Mouse (Mus musculus): ENCODE measurements around the gene Vac14. TPM values are rescaled to one million over a fixed set of nuclear protein-coding genes. Genes with fewer than 3 reads are reported as not detected.

Gene Vac14
- total RNA-seq, 2 experiments from 2014 or later = 12.6 to 24.3 TPM

Other genes starting within 250 kb of the Vac14 start
- not detected in 2 replicates for gene Mtss1l, start 102.9 kb downstream of the Vac14 start, total RNA-seq (2015; ENCODE audit: low replicate concordance)
- gene Mtss1l, start 102.9 kb downstream of the Vac14 start, total RNA-seq (2017; ENCODE audit: low replicate concordance) = not detected in 2 replicates
- 1.3 TPM in 1 of 2 replicates, not detected in the other for gene Il34, start 187.3 kb downstream of the Vac14 start, total RNA-seq (2015; ENCODE audit: low replicate concordance)
- gene Il34, start 187.3 kb downstream of the Vac14 start, total RNA-seq (2017; ENCODE audit: low replicate concordance) = 0.91 TPM in 1 of 2 replicates, not detected in the other
- 18.9 and 27.4 TPM in 2 replicates for gene Cog4, start 228.0 kb downstream of the Vac14 start, total RNA-seq (2015; ENCODE audit: low replicate concordance)
- 21.6 and 55.7 TPM in 2 replicates for gene Cog4, start 228.0 kb downstream of the Vac14 start, total RNA-seq (2017; ENCODE audit: low replicate concordance)
- 46.5 and 49.7 TPM in 2 replicates for gene Sf3b3, start 228.2 kb downstream of the Vac14 start, total RNA-seq (2015; ENCODE audit: low replicate concordance)
- 57.1 and 60.3 TPM in 2 replicates for gene Sf3b3, start 228.2 kb downstream of the Vac14 start, total RNA-seq (2017; ENCODE audit: low replicate concordance)

All from erythroid progenitor cell, adult 5-6 weeks (primary cell).